Mouse (Mus musculus): ENCODE data around the gene Smlr1.

Smlr1 gene

GRCm38 (mm10) chr10:25499323-25500071 lies 36.6 kb downstream of the Smlr1 start:
- DNase-seq (ENCODE audit: low read depth, low spot score): no peak

DNA sequence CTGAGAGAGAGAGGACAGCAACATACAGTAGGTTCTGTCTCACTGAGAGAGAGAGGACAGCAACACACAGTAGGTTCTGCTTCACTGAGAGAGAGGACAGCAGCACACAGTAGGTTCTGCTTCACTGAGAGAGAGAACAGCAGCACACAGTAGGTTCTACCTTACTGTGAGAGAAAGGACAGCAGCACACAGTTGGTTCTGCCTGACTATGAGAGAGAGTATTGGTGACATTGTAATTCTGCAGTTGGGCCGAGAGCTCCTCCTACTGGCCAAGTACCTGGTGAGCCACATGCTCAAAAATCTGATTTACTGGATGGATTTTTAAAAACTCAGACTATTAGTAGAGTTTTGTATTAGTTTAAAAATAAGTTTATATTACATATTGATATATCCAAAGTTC lies 47.6 kb downstream of the Smlr1 start:
- peak; percentile 78 for DNase-seq (ENCODE audit: low read depth, low spot score)

DNA sequence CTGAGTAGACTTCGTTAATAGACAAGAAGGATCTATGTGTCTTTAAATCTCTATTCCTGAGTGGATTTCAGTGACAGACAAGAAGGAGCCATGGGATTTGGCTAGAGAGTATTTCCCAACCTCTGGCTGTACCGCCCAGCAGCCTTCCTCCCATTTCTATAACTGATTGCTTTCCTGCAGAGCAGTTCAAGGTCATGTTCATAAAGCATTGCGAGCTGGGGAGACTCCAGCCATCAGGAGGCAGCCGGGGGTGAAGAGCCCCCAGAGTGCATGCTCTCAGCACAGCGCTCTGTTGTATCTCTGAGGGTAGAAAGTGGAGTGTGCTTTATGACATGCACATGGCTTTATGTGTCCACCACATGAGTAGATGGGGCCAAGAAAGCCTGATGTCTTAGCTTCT lies 53.3 kb downstream of the Smlr1 start:
- no peak for DNase-seq (ENCODE audit: low read depth, low spot score)

- DNase-seq (ENCODE audit: low read depth, low spot score): no peak
Measured at GRCm38 (mm10) chr10:25479716-25480115, 56.4 kb downstream of the Smlr1 start.

Measured in 3T3-L1 (cell line).